Mouse (Mus musculus): Measurements from ENCODE around the gene Kif27. TPM values are rescaled to one million over a fixed set of nuclear protein-coding genes. Genes with fewer than 3 reads are reported as not detected.
"Not testable (repeated sequence)": the region's sequence is repeated elsewhere in the genome, so short reads cannot be mapped to it uniquely, and the experiment has no call there.

Kif27 gene
- polyA plus RNA-seq, 1 experiment from 2014 or later, result 2.3 TPM

- no peaks in the 10 kb centered on the region for H3K36me3 ChIP-seq (ENCODE audit: control insufficient read depth, insufficient read depth, low read length)
- no peak overlapping the region for H3K9ac ChIP-seq (replicated peaks; ENCODE audit: low read depth, low read length)
- WGBS, result 83% methylated on average over 4 of the region's 4 CpGs
- no peaks in the 10 kb centered on the region for H3K4me1 ChIP-seq (ENCODE audit: control insufficient read depth, insufficient read depth, low read length)
- H3K4me3 ChIP-seq (ENCODE audit: low read depth, low read length), result no peak overlapping the region
- ATAC-seq (ENCODE audit: low read depth), result no peak
- no peak overlapping the region for H3K27ac ChIP-seq (ENCODE audit: low read depth, low read length)
- no peaks in the 10 kb centered on the region for H3K9me3 ChIP-seq (ENCODE audit: control insufficient read depth, low read length)
- H3K27me3 ChIP-seq (ENCODE audit: control insufficient read depth, insufficient read depth, low read length), result no peaks in the 10 kb centered on the region
- no peak overlapping the region for H3K4me2 ChIP-seq (ENCODE audit: low read depth, low read length)
Measured at GRCm38 (mm10) chr13:58368835-58369234, 9.9 kb upstream of the Kif27 start.

GRCm38 (mm10) chr13:58367641-58368040, 8.7 kb upstream of the Kif27 start:
- Histone ChIP-seq H3K9me3 (ENCODE audit: control insufficient read depth, low read length) (no peaks in the 10 kb centered on the region), H3K27ac (ENCODE audit: low read depth, low read length) (no peak overlapping the region), H3K4me2 (ENCODE audit: low read depth, low read length) (no peak overlapping the region), H3K9ac (replicated peaks; ENCODE audit: low read depth, low read length) (no peak overlapping the region), H3K36me3 (ENCODE audit: control insufficient read depth, insufficient read depth, low read length) (no peaks in the 10 kb centered on the region), H3K4me3 (ENCODE audit: low read depth, low read length) (no peak overlapping the region), H3K4me1 (ENCODE audit: control insufficient read depth, insufficient read depth, low read length) (no peaks in the 10 kb centered on the region), H3K27me3 (ENCODE audit: control insufficient read depth, insufficient read depth, low read length) (no peaks in the 10 kb centered on the region)
- WGBS, result 79% methylated on average over 1 of the region's 1 CpGs
- no peak for ATAC-seq (ENCODE audit: low read depth)

- H3K4me3 ChIP-seq (ENCODE audit: low read depth, low read length), result no peak overlapping the region
- H3K4me1 ChIP-seq (ENCODE audit: control insufficient read depth, insufficient read depth, low read length), result no peaks in the 10 kb centered on the region
- 91% methylated on average over 3 of the region's 3 CpGs for WGBS
- no peak overlapping the region for H3K27ac ChIP-seq (ENCODE audit: low read depth, low read length)
- no peak for ATAC-seq (ENCODE audit: low read depth)
- H3K9ac ChIP-seq (replicated peaks; ENCODE audit: low read depth, low read length), result no peak overlapping the region
- no peaks in the 10 kb centered on the region for H3K36me3 ChIP-seq (ENCODE audit: control insufficient read depth, insufficient read depth, low read length)
- no peak overlapping the region for H3K4me2 ChIP-seq (ENCODE audit: low read depth, low read length)
- no peaks in the 10 kb centered on the region for H3K9me3 ChIP-seq (ENCODE audit: control insufficient read depth, low read length)
- no peaks in the 10 kb centered on the region for H3K27me3 ChIP-seq (ENCODE audit: control insufficient read depth, insufficient read depth, low read length)
Measured at GRCm38 (mm10) chr13:58366373-58366772, 7.5 kb upstream of the Kif27 start.

GRCm38 (mm10) chr13:58365179-58365578, 6.3 kb upstream of the Kif27 start:
- WGBS, result 81% methylated on average over 8 of the region's 8 CpGs
- ATAC-seq (ENCODE audit: low read depth); H3K27me3 ChIP-seq (ENCODE audit: control insufficient read depth, insufficient read depth, low read length); H3K4me2 ChIP-seq (ENCODE audit: low read depth, low read length); H3K9me3 ChIP-seq (ENCODE audit: control insufficient read depth, low read length); H3K27ac ChIP-seq (ENCODE audit: low read depth, low read length); H3K4me3 ChIP-seq (ENCODE audit: low read depth, low read length); H3K36me3 ChIP-seq (ENCODE audit: control insufficient read depth, insufficient read depth, low read length); H3K4me1 ChIP-seq (ENCODE audit: control insufficient read depth, insufficient read depth, low read length); H3K9ac ChIP-seq (replicated peaks; ENCODE audit: low read depth, low read length): not testable (repeated sequence)

- Histone ChIP-seq H3K4me3 (ENCODE audit: low read depth, low read length) (no peak overlapping the region), H3K27ac (ENCODE audit: low read depth, low read length) (no peak overlapping the region), H3K4me1 (ENCODE audit: control insufficient read depth, insufficient read depth, low read length) (no peaks in the 10 kb centered on the region), H3K9ac (replicated peaks; ENCODE audit: low read depth, low read length) (no peak overlapping the region), H3K36me3 (ENCODE audit: control insufficient read depth, insufficient read depth, low read length) (no peaks in the 10 kb centered on the region), H3K27me3 (ENCODE audit: control insufficient read depth, insufficient read depth, low read length) (no peaks in the 10 kb centered on the region), H3K9me3 (ENCODE audit: control insufficient read depth, low read length) (no peaks in the 10 kb centered on the region), H3K4me2 (ENCODE audit: low read depth, low read length) (no peak overlapping the region)
- WGBS, result 86% methylated on average over 8 of the region's 8 CpGs
- no peak for ATAC-seq (ENCODE audit: low read depth)
Measured at GRCm38 (mm10) chr13:58364353-58365175, 5.6 kb upstream of the Kif27 start.

- Histone ChIP-seq H3K9me3 (ENCODE audit: control insufficient read depth, low read length) (no peaks in the 10 kb centered on the region), H3K27ac (ENCODE audit: low read depth, low read length) (no peak overlapping the region), H3K4me2 (ENCODE audit: low read depth, low read length) (peak overlapping the region; percentile 86), H3K4me3 (ENCODE audit: low read depth, low read length) (peak overlapping the region; percentile 65), H3K36me3 (ENCODE audit: control insufficient read depth, insufficient read depth, low read length) (no peaks in the 10 kb centered on the region), H3K9ac (replicated peaks; ENCODE audit: low read depth, low read length) (no peak overlapping the region), H3K27me3 (ENCODE audit: control insufficient read depth, insufficient read depth, low read length) (no peaks in the 10 kb centered on the region), H3K4me1 (ENCODE audit: control insufficient read depth, insufficient read depth, low read length) (no peaks in the 10 kb centered on the region)
- ATAC-seq (ENCODE audit: low read depth), result peak; percentile 75
- WGBS, result 6% methylated on average over 7 of the region's 7 CpGs
Measured at GRCm38 (mm10) chr13:58359304-58359653, 357 bp upstream of the Kif27 start.

GRCm38 (mm10) chr13:58352996-58353395, 5.9 kb downstream of the Kif27 start:
- ATAC-seq (ENCODE audit: low read depth), result no peak
- H3K4me2 ChIP-seq (ENCODE audit: low read depth, low read length), result no peak overlapping the region
- H3K4me1 ChIP-seq (ENCODE audit: control insufficient read depth, insufficient read depth, low read length), result no peaks in the 10 kb centered on the region
- H3K27ac ChIP-seq (ENCODE audit: low read depth, low read length), result no peak overlapping the region
- H3K36me3 ChIP-seq (ENCODE audit: control insufficient read depth, insufficient read depth, low read length), result no peaks in the 10 kb centered on the region
- no peak overlapping the region for H3K4me3 ChIP-seq (ENCODE audit: low read depth, low read length)
- H3K9me3 ChIP-seq (ENCODE audit: control insufficient read depth, low read length), result no peaks in the 10 kb centered on the region
- H3K9ac ChIP-seq (replicated peaks; ENCODE audit: low read depth, low read length), result no peak overlapping the region
- H3K27me3 ChIP-seq (ENCODE audit: control insufficient read depth, insufficient read depth, low read length), result no peaks in the 10 kb centered on the region

- Histone ChIP-seq H3K36me3 (ENCODE audit: control insufficient read depth, insufficient read depth, low read length) (no peaks in the 10 kb centered on the region), H3K4me2 (ENCODE audit: low read depth, low read length) (no peak overlapping the region), H3K27ac (ENCODE audit: low read depth, low read length) (no peak overlapping the region), H3K9ac (replicated peaks; ENCODE audit: low read depth, low read length) (no peak overlapping the region), H3K9me3 (ENCODE audit: control insufficient read depth, low read length) (no peaks in the 10 kb centered on the region), H3K4me1 (ENCODE audit: control insufficient read depth, insufficient read depth, low read length) (no peaks in the 10 kb centered on the region), H3K4me3 (ENCODE audit: low read depth, low read length) (no peak overlapping the region), H3K27me3 (ENCODE audit: control insufficient read depth, insufficient read depth, low read length) (no peaks in the 10 kb centered on the region)
- ATAC-seq (ENCODE audit: low read depth), result no peak
- WGBS, result 71% methylated on average over 4 of the region's 4 CpGs
Measured at GRCm38 (mm10) chr13:58350606-58351005, 8.3 kb downstream of the Kif27 start.

GRCm38 (mm10) chr13:58344505-58344904, 14.4 kb downstream of the Kif27 start:
- 89% methylated on average over 9 of the region's 9 CpGs for WGBS
- no peaks in the 10 kb centered on the region for H3K9me3 ChIP-seq (ENCODE audit: control insufficient read depth, low read length)
- no peak for ATAC-seq (ENCODE audit: low read depth)
- H3K36me3 ChIP-seq (ENCODE audit: control insufficient read depth, insufficient read depth, low read length), result no peaks in the 10 kb centered on the region
- no peak overlapping the region for H3K4me3 ChIP-seq (ENCODE audit: low read depth, low read length)
- no peaks in the 10 kb centered on the region for H3K27me3 ChIP-seq (ENCODE audit: control insufficient read depth, insufficient read depth, low read length)
- no peak overlapping the region for H3K4me2 ChIP-seq (ENCODE audit: low read depth, low read length)
- H3K27ac ChIP-seq (ENCODE audit: low read depth, low read length), result no peak overlapping the region
- no peaks in the 10 kb centered on the region for H3K4me1 ChIP-seq (ENCODE audit: control insufficient read depth, insufficient read depth, low read length)
- H3K9ac ChIP-seq (replicated peaks; ENCODE audit: low read depth, low read length), result no peak overlapping the region

Measured in neural tube, embryonic 14.5 days (tissue).